Mouse (Mus musculus) midbrain, embryonic 10.5 days (tissue): Measurements from ENCODE around the gene Abat. TPM values are rescaled to one million over a fixed set of nuclear protein-coding genes. Genes with fewer than 3 reads are reported as not detected.

Experiments
- DNase-seq: peaks from one replicate; pipeline ENCODE4 v3.0.0-alpha.2; 2017; ENCODE audit warnings: low spot score
- H3K27ac ChIP-seq: fragments of 300-500 bp; sonication (generic); replicated peaks from 2 replicates; pipeline ENCODE4 v1.5.1; 2016; ENCODE audit warnings: mild to moderate bottlenecking
- H3K27me3 ChIP-seq: fragments of 300-500 bp; sonication (generic); 2 replicates; pipeline ENCODE4 v1.6.1; 2016; ENCODE audit warnings: low read depth, mild to moderate bottlenecking; ENCODE audit not compliant: poor library complexity, severe bottlenecking
- H3K36me3 ChIP-seq: fragments of 300-500 bp; sonication (generic); 2 replicates; pipeline ENCODE4 v1.6.1; 2016; ENCODE audit warnings: mild to moderate bottlenecking, moderate library complexity
- H3K4me1 ChIP-seq: fragments of 300-500 bp; sonication (generic); 2 replicates; pipeline ENCODE4 v1.6.1; 2016
- H3K4me3 ChIP-seq: fragments of 300-500 bp; sonication (generic); 2 replicates; pipeline ENCODE4 v1.5.1; 2016; ENCODE audit warnings: mild to moderate bottlenecking, moderate library complexity
- H3K9me3 ChIP-seq: fragments of 300-500 bp; sonication (generic); replicated peaks from 2 replicates; pipeline ENCODE4 v1.6.1; 2016; ENCODE audit warnings: mild to moderate bottlenecking
- WGBS: fragments of 180-500 bp; shearing (Covaris S2); methylation state at CpG from one replicate; pipeline ENCODE4 v1.1.7; 2016; 5-methylcytosine and 5-hydroxymethylcytosine counted together
- polyA plus RNA-seq: library from polyadenylated mRNA; unstranded; fragments of >200 nt; fragmentation: Nextera tagmentation; extraction: Ambion mirVana; gene quantifications from 2 replicates; pipeline ENCODE4 v1.2.1, GENCODE M21; 2016

Gene Abat
- polyA plus RNA-seq, 1 experiment from 2014 or later, result 16.4 TPM

DNA sequence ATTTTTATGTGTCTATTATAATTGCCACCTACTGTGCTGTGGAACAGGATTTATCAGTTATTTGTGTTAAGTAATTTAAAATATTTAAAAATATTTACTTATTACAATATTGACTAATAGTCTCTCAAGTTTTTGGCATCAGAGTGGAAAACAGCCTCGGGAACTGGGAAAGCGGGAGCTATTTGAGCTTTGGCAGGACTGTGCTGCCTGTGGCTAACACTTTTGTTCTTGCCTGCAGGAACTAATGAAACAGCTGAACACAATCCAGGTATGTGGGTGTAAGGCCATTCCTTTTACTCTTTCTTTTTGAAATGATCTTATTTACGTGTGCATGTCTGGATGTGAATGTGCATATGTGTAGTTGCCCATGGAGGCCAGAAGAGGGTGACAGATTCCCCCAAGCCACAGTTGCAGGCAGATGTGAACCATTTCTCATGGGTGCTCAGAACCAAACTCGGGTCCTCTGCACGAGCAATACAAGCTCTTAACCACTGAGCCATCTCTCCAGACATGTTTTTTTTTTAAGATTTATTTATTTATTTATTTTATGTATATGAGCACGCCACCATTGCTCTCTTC is 68.5 kb downstream of the Abat start:
- H3K36me3 ChIP-seq, result peaks cover 13% of the 10 kb centered on the region

DNA sequence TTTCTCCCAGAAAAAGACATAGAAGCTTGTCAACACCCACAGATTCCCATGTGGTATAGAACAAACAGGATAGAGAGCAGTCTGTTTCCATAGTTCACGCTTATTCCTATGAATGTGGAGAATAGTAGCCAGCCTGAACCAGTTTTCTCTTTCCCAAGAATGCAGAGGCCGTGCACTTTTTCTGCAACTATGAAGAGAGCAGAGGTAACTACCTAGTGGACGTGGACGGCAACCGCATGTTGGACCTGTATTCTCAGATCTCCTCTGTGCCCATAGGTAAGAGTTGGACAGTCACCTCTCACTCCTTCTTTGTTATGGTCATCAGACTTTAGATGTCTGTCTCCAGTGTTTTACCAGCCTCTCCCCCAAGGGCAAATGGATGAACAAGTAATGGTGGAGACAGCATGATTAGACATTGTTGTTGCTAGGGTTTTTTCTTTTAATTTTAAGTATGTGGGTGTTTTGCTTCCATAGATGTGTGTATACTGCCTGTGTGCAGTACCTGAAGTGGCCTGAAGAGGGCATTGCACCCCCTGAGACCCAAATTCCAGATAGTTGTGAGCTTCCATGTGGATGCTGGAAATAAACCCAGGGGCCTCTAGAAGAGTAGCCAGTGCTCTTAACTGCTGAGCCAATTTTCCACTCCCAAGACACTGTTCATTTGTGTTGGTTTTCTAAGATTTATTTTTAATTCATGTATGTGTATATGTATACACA is 69.5 kb downstream of the Abat start:
- peaks cover 13% of the 10 kb centered on the region for H3K36me3 ChIP-seq
- no peaks in the 10 kb centered on the region for H3K9me3 ChIP-seq
- no peak overlapping the region for H3K4me3 ChIP-seq
- DNase-seq, result no peak
- WGBS, result 91% methylated on average over 5 of the region's 5 CpGs
- no peaks in the 10 kb centered on the region for H3K27me3 ChIP-seq
- H3K4me1 ChIP-seq, result no peaks in the 10 kb centered on the region
- H3K27ac ChIP-seq, result no peak overlapping the region

More for the DNA sequence above, 68.5 kb downstream of the Abat start:
- DNase-seq, result no peak
- Histone ChIP-seq H3K9me3 (no peaks in the 10 kb centered on the region), H3K4me3 (no peak overlapping the region), H3K27ac (no peak overlapping the region), H3K27me3 (no peaks in the 10 kb centered on the region), H3K4me1 (no peaks in the 10 kb centered on the region)
- WGBS, result 96% methylated on average over 6 of the region's 6 CpGs

DNA sequence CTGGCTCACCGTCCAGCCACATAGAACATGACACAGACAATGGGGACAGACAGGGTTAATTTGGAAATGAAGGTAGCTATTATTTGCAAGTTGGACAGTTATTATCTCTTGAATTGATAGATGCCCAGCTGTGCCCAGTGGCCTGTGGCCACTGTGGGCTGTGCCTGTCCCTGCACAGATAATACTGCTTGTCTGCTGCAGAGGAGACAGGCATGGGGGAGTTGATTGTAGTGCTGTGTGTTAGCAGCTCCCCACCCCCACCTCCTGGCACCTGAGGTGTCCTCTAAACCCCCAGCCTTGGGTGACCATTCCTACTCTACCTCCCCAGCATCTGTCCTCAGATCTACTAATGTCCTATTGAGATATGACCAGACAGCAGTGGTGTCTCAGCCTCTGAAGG is 71.0 kb downstream of the Abat start:
- Histone ChIP-seq H3K36me3 (peaks cover 17% of the 10 kb centered on the region), H3K27me3 (no peaks in the 10 kb centered on the region), H3K9me3 (no peaks in the 10 kb centered on the region), H3K4me3 (no peak overlapping the region), H3K27ac (no peak overlapping the region), H3K4me1 (no peaks in the 10 kb centered on the region)
- WGBS, result 76% methylated on average over 1 of the region's 1 CpGs
- DNase-seq, result no peak

DNA sequence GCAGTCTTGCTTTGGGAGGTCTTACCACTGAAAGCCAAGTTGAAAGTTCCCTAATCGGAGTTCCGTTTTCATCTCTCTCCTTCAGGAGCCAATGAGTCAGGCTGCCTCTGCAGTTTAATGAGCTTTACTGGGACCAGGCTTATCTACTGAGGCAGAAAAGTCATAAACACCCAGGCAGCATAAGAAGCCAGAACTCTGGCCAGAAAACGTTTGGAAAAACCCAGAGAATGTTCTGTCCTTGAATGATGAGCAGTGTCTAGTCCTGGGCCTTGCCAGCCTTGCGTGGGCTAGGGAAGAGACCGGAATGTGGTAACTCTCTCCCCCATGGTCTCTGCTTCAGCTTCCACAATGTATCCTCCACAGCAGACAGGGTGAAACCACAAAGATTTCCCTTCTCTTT is 71.8 kb downstream of the Abat start:
- H3K27me3 ChIP-seq, result no peaks in the 10 kb centered on the region
- no peak overlapping the region for H3K4me3 ChIP-seq
- no peaks in the 10 kb centered on the region for H3K9me3 ChIP-seq
- no peaks in the 10 kb centered on the region for H3K4me1 ChIP-seq
- no peak overlapping the region for H3K27ac ChIP-seq
- DNase-seq, result no peak
- 79% methylated on average over 5 of the region's 5 CpGs for WGBS
- peaks cover 24% of the 10 kb centered on the region for H3K36me3 ChIP-seq

DNA sequence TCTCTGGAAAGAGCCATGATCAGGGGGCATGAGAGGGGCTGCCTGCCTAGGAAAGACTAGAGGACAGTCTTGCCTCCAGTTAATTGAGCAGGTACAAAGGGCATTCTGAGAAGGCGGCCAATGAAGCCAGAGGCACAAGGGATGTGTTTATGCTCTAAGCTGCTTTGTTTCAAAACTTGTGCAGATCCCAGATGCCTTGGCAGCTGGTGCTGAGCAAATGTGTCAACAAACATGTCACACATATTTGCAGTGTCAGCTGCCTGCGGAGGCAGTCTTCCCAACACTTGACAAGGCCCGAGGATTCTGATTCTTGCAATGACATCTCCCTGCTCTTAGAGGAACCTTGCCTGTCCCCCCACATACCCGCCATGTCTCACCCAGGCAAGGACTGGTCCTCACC is 82.2 kb downstream of the Abat start:
- Histone ChIP-seq H3K27me3 (no peaks in the 10 kb centered on the region), H3K27ac (no peak overlapping the region), H3K4me1 (0 out of 2 replicates have a peak, but pooled peaks cover 2% of the 10 kb centered on the region), H3K9me3 (no peaks in the 10 kb centered on the region), H3K4me3 (no peak overlapping the region), H3K36me3 (no peaks in the 10 kb centered on the region)
- WGBS, result 71% methylated on average over 4 of the region's 4 CpGs
- no peak for DNase-seq

DNA sequence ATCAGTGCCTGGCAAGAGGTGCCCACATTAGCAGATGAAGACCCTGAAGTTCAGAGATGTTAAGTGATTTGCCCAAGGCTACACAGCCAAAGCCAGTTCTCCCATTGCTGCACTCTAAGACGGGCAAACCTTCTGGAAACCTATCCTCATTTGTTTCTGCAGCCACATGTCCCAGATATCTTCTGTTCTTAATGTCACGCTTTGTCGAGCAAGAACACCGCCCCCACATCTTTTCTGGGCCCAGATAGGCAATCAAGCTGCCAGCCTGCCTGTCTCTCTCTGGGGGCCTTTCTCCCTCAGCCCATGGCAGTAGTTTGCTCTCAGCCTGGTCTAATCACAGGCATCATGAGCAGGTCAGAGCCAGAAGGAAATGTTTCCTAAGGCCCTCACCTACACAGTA is 83.1 kb downstream of the Abat start:
- Histone ChIP-seq H3K9me3 (no peaks in the 10 kb centered on the region), H3K27me3 (no peaks in the 10 kb centered on the region), H3K36me3 (no peaks in the 10 kb centered on the region), H3K27ac (no peak overlapping the region), H3K4me1 (0 out of 2 replicates have a peak, but pooled peaks cover 2% of the 10 kb centered on the region), H3K4me3 (no peak overlapping the region)
- no peak for DNase-seq
- WGBS, result 73% methylated on average over 4 of the region's 4 CpGs

DNA sequence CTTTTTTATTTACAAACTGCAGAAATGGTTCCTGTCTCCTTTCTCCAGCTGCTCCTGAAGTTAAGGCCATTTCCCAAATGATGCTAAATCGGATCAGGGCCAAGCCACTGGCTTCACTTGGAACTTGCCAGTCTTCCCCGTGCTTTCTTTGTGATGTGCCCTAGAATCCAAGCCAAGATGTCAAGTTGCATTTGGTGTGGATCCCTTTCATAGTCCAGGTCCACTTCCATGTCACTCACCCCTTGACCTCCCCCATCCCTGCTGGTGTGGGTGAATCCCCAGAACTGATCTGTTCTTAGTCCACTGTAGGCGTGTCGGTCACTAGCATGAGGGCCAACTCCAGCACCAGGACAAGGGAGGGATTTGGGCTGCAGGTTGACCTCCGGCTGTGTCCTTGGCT is 84.3 kb downstream of the Abat start:
- WGBS, result 85% methylated on average over 5 of the region's 5 CpGs
- Histone ChIP-seq H3K27me3 (no peaks in the 10 kb centered on the region), H3K36me3 (no peaks in the 10 kb centered on the region)

DNA sequence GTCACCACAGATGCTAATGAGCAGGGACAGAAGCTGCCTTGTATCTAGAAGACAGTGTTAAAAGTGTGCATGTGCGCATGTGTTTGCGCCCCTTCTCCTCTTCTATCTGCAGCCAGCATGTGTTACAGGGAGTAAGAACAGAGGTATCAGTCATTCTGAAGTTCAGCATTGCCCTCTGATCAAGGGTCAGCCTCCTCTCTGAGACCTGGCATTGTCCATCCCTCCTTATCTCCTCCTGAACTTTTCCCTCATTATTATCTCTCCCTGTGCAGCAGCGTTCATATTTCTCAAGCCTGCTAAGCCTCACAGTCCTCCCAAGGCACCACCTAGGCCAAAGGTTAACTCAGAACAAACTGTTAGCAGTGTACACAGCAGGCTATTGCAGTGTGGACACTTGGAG is 90.6 kb downstream of the Abat start:
- Histone ChIP-seq H3K9me3 (no peaks in the 10 kb centered on the region), H3K27ac (no peak overlapping the region), H3K4me3 (no peak overlapping the region), H3K27me3 (no peaks in the 10 kb centered on the region), H3K36me3 (no peaks in the 10 kb centered on the region), H3K4me1 (peaks cover 5% of the 10 kb centered on the region; the same call in 1 of the 2 replicates)
- DNase-seq, result no peak
- WGBS, result 90% methylated on average over 3 of the region's 3 CpGs

More for the DNA sequence above, 84.3 kb downstream of the Abat start:
- Histone ChIP-seq H3K4me3 (no peak overlapping the region), H3K27ac (no peak overlapping the region), H3K9me3 (no peaks in the 10 kb centered on the region), H3K4me1 (0 out of 2 replicates have a peak, but pooled peaks cover 2% of the 10 kb centered on the region)
- no peak for DNase-seq

DNA sequence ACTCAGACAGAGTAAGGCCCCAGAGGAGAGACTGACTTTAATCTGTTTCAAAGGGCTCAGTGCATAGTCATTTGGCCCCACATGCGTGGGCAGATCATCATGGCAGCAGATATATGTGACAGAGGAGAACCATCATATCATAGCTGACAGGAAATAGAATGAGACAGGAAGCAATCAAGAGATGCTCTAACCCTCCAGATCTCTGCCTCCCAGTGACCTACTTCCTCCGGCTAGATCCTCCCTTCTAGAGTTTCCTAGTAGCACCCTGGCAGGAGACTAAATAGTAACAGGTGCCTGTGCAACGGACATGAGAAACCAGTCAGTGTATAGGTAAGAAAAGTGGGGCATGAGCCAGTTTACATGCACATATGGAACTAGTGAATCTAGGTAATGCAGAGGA is 97.2 kb downstream of the Abat start:
- WGBS, result 78% methylated on average over 3 of the region's 3 CpGs
- no peak for DNase-seq

DNA sequence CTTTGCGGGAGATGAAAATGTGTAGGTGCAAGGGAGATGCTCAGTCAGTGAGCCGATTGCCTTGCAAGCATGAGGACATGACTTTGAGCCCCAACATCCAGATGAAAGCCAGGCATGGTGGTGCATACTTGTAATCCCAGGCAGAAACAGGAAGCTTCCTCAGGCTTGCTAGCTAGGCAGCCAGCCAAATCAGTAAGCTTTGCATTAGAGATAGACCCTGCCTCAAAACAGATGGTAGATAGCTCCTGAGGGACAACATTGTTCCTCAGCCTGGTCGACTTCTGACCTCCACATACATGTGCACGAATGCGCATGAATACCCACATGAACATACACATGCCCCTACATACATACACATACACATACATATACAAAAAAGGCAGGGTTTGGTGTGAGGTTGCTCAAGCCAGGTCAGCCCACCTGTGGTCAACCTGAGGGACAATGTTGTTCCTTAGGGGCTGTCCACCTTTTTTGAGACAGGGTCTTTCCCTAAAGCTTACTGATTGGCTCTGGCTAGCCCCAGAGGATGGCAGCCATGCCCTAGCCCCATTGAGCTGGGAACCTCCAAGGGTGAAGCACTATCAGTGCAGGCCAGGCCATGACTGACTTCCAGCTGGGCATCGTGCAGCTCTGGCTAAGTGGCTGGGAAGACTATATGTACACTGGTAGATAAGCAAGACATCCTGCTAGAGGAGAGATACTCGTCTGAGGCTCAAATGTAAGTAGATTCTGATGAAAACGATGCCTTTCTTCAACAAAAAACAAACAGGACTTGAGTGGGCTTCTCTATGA is 99.2 kb downstream of the Abat start:
- no peaks in the 10 kb centered on the region for H3K9me3 ChIP-seq
- WGBS, result 89% methylated on average over 8 of the region's 8 CpGs
- no peak overlapping the region for H3K27ac ChIP-seq
- DNase-seq, result no peak
- H3K27me3 ChIP-seq, result peaks cover 4% of the 10 kb centered on the region
- no peaks in the 10 kb centered on the region for H3K36me3 ChIP-seq
- H3K4me1 ChIP-seq, result no peaks in the 10 kb centered on the region
- H3K4me3 ChIP-seq, result no peak overlapping the region

More for the DNA sequence above, 97.2 kb downstream of the Abat start:
- Histone ChIP-seq H3K27me3 (no peaks in the 10 kb centered on the region), H3K4me1 (peaks cover 2% of the 10 kb centered on the region; the same call in 1 of the 2 replicates), H3K27ac (no peak overlapping the region), H3K36me3 (no peaks in the 10 kb centered on the region), H3K4me3 (no peak overlapping the region), H3K9me3 (no peaks in the 10 kb centered on the region)

DNA sequence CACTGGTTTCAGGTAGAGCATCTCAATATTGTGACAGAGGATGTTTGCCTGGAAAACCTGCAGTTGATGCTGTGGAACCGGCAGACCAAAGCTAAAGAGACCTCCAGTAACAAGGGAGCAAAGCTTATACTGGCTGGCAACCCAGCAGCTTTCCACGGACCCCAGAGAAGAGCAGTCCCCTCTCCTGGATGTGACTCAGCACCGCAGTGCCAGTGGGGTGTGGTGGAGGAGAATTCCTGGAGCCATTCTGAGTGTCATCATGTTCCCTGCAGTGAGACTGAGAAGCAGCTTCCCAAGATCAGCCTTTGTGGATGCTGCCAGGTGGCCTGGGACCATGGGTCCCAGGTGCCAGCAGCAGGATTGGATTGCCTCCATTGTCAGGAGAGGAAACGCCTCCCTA is 99.8 kb downstream of the Abat start:
- H3K27ac ChIP-seq, result no peak overlapping the region
- no peak for DNase-seq
- no peaks in the 10 kb centered on the region for H3K4me1 ChIP-seq
- no peaks in the 10 kb centered on the region for H3K9me3 ChIP-seq
- WGBS, result 91% methylated on average over 4 of the region's 4 CpGs
- no peak overlapping the region for H3K4me3 ChIP-seq
- H3K27me3 ChIP-seq, result peaks cover 11% of the 10 kb centered on the region
- H3K36me3 ChIP-seq, result no peaks in the 10 kb centered on the region

DNA sequence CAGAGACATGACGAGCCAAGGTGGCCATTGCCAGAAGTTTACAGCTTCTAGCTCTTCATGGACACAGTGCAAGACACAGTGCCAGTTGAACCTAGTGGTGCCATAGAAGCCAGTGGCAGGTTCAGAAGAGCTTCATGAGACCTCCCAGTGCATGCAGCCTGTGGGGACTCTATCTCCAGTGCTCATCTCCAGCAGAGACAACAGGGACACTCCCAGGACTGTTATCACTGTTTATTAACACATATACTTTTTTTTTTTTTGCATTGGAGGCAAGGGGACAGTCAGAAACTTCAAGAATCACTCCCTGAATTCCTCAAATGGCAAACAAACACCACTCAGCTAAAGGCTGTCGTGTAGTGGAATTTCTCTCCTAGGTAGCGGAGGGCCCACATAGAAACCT is 100.2 kb downstream of the Abat start:
- WGBS, result 88% methylated on average over 3 of the region's 3 CpGs

More for the DNA sequence above, 100.2 kb downstream of the Abat start:
- Histone ChIP-seq H3K27me3 (peaks cover 14% of the 10 kb centered on the region), H3K36me3 (no peaks in the 10 kb centered on the region), H3K27ac (no peak overlapping the region), H3K9me3 (no peaks in the 10 kb centered on the region), H3K4me1 (no peaks in the 10 kb centered on the region), H3K4me3 (no peak overlapping the region)
- no peak for DNase-seq
